Mouse (Mus musculus): ENCODE data around the gene Nucb1. TPM values are rescaled to one million over a fixed set of nuclear protein-coding genes. Genes with fewer than 3 reads are reported as not detected.

Gene Nucb1
- polyA plus RNA-seq, 1 experiment from 2014 or later: 110 TPM

- Histone ChIP-seq H3K27ac (0 out of 2 replicates have a peak overlapping the region, but pooled peaks have one; percentile 1), H3K36me3 (0 out of 2 replicates have a peak, but pooled peaks cover 7% of the 10 kb centered on the region), H3K9ac (peak overlapping the region; percentile 26), H3K4me3 (replicated peaks) (peak overlapping the region; percentile 10), H3K4me1 (replicated peaks) (peaks cover 29% of the 10 kb centered on the region), H3K4me2 (peak overlapping the region; percentile 51), H3K9me3 (replicated peaks) (no peaks in the 10 kb centered on the region), H3K27me3 (no peaks in the 10 kb centered on the region)
- DNase-seq: no peak
- WGBS (ENCODE audit: insufficient replicate concordance): 18% methylated on average over 11 of the region's 11 CpGs
- ATAC-seq (ENCODE audit: low read depth): peak; percentile 55
These were observed 62.7 kb downstream of the Nucb1 start for GRCm38 (mm10) chr7:45447325-45447990.

GRCm38 (mm10) chr7:45446589-45446988, 63.6 kb downstream of the Nucb1 start:
- DNase-seq: no peak
- Histone ChIP-seq H3K4me3 (replicated peaks) (no peak overlapping the region), H3K27ac (no peak overlapping the region), H3K9ac (no peak overlapping the region), H3K4me2 (no peak overlapping the region), H3K4me1 (replicated peaks) (peaks cover 21% of the 10 kb centered on the region), H3K27me3 (no peaks in the 10 kb centered on the region), H3K9me3 (replicated peaks) (no peaks in the 10 kb centered on the region), H3K36me3 (0 out of 2 replicates have a peak, but pooled peaks cover 7% of the 10 kb centered on the region)
- no peak for ATAC-seq (ENCODE audit: low read depth)

- no peak for ATAC-seq (ENCODE audit: low read depth)
- 47% methylated on average over 22 of the region's 22 CpGs for WGBS (ENCODE audit: insufficient replicate concordance)
- Histone ChIP-seq H3K27ac (no peak overlapping the region), H3K4me3 (replicated peaks) (no peak overlapping the region), H3K4me2 (no peak overlapping the region), H3K36me3 (0 out of 2 replicates have a peak, but pooled peaks cover 10% of the 10 kb centered on the region), H3K4me1 (replicated peaks) (peaks cover 13% of the 10 kb centered on the region), H3K9me3 (replicated peaks) (no peaks in the 10 kb centered on the region), H3K27me3 (no peaks in the 10 kb centered on the region), H3K9ac (no peak overlapping the region)
- no peak for DNase-seq
These were observed 66.4 kb downstream of the Nucb1 start for GRCm38 (mm10) chr7:45443526-45444420.

Small RNA genes lying within 50 kb of the gene (microRNA-seq; reads per million reads assigned to microRNA genes)
- not detected for gene Gm22133

Other genes with a start within 250 kb of the Nucb1 start
- not detected in 2 replicates for gene Slc6a21, start 232.9 kb downstream of the Nucb1 start, polyA plus RNA-seq (2015; fragmentation: Nextera tagmentation; extraction: Ambion mirVana)
- gene Trpm4, start 176.6 kb downstream of the Nucb1 start, polyA plus RNA-seq (2015; fragmentation: Nextera tagmentation; extraction: Ambion mirVana): 0.85 and 1.3 TPM in 2 replicates
- gene Hrc, start 175.1 kb downstream of the Nucb1 start, polyA plus RNA-seq (2015; fragmentation: Nextera tagmentation; extraction: Ambion mirVana): 0.12 and 0.15 TPM in 2 replicates
- gene Ppfia3, start 143.4 kb downstream of the Nucb1 start, polyA plus RNA-seq (2015; fragmentation: Nextera tagmentation; extraction: Ambion mirVana): 0.24 and 0.25 TPM in 2 replicates
- gene Lin7b, start 139.8 kb downstream of the Nucb1 start, polyA plus RNA-seq (2015; fragmentation: Nextera tagmentation; extraction: Ambion mirVana): not detected in 2 replicates
- 108 and 129 TPM in 2 replicates for gene Snrnp70, start 114.7 kb downstream of the Nucb1 start, polyA plus RNA-seq (2015; fragmentation: Nextera tagmentation; extraction: Ambion mirVana)
- not detected in 2 replicates for gene Kcna7, start 104.8 kb downstream of the Nucb1 start, polyA plus RNA-seq (2015; fragmentation: Nextera tagmentation; extraction: Ambion mirVana)
- gene Ntf5, start 96.7 kb downstream of the Nucb1 start, polyA plus RNA-seq (2015; fragmentation: Nextera tagmentation; extraction: Ambion mirVana): 0.35 and 0.37 TPM in 2 replicates
- not detected in 2 replicates for gene Lhb, start 89.6 kb downstream of the Nucb1 start, polyA plus RNA-seq (2015; fragmentation: Nextera tagmentation; extraction: Ambion mirVana)
- gene Gys1, start 75.6 kb downstream of the Nucb1 start, polyA plus RNA-seq (2015; fragmentation: Nextera tagmentation; extraction: Ambion mirVana): 4.1 and 5.1 TPM in 2 replicates
- 111 and 119 TPM in 2 replicates for gene Ruvbl2, start 72.3 kb downstream of the Nucb1 start, polyA plus RNA-seq (2015; fragmentation: Nextera tagmentation; extraction: Ambion mirVana)
- gene Ftl1, start 50.5 kb downstream of the Nucb1 start, polyA plus RNA-seq (2015; fragmentation: Nextera tagmentation; extraction: Ambion mirVana): 7,621 and 8,262 TPM in 2 replicates
- 104 and 106 TPM in 2 replicates for gene Bax, start 43.5 kb downstream of the Nucb1 start, polyA plus RNA-seq (2015; fragmentation: Nextera tagmentation; extraction: Ambion mirVana)
- gene Tulp2, start 28.5 kb downstream of the Nucb1 start, polyA plus RNA-seq (2015; fragmentation: Nextera tagmentation; extraction: Ambion mirVana): 0.80 and 0.87 TPM in 2 replicates
- gene Gm45808, start 23.6 kb downstream of the Nucb1 start, polyA plus RNA-seq (2015; fragmentation: Nextera tagmentation; extraction: Ambion mirVana): not detected in 2 replicates
- gene Dhdh, start 21.6 kb downstream of the Nucb1 start, polyA plus RNA-seq (2015; fragmentation: Nextera tagmentation; extraction: Ambion mirVana): 2.0 and 2.2 TPM in 2 replicates
- 180 and 197 TPM in 2 replicates for gene Ppp1r15a, start 15.9 kb upstream of the Nucb1 start, polyA plus RNA-seq (2015; fragmentation: Nextera tagmentation; extraction: Ambion mirVana)
- gene Plekha4, start 15.9 kb upstream of the Nucb1 start, polyA plus RNA-seq (2015; fragmentation: Nextera tagmentation; extraction: Ambion mirVana): 0.43 and 0.52 TPM in 2 replicates
- gene Hsd17b14, start 44.5 kb upstream of the Nucb1 start, polyA plus RNA-seq (2015; fragmentation: Nextera tagmentation; extraction: Ambion mirVana): 1.3 and 1.9 TPM in 2 replicates
- gene Bcat2, start 59.7 kb upstream of the Nucb1 start, polyA plus RNA-seq (2015; fragmentation: Nextera tagmentation; extraction: Ambion mirVana): 44.1 and 45.4 TPM in 2 replicates
- gene Fgf21, start 105.1 kb upstream of the Nucb1 start, polyA plus RNA-seq (2015; fragmentation: Nextera tagmentation; extraction: Ambion mirVana): not detected in 2 replicates
- gene Fut1, start 106.9 kb upstream of the Nucb1 start, polyA plus RNA-seq (2015; fragmentation: Nextera tagmentation; extraction: Ambion mirVana): not detected in 2 replicates
- 0.10 TPM in 1 of 2 replicates, not detected in the other for gene Izumo1, start 111.4 kb upstream of the Nucb1 start, polyA plus RNA-seq (2015; fragmentation: Nextera tagmentation; extraction: Ambion mirVana)
- gene Rasip1, start 117.1 kb upstream of the Nucb1 start, polyA plus RNA-seq (2015; fragmentation: Nextera tagmentation; extraction: Ambion mirVana): 2.4 and 2.5 TPM in 2 replicates
- 0.46 and 0.51 TPM in 2 replicates for gene Mamstr, start 129.6 kb upstream of the Nucb1 start, polyA plus RNA-seq (2015; fragmentation: Nextera tagmentation; extraction: Ambion mirVana)
- gene Fut2, start 156.0 kb upstream of the Nucb1 start, polyA plus RNA-seq (2015; fragmentation: Nextera tagmentation; extraction: Ambion mirVana): 0.05 and 0.06 TPM in 2 replicates
- gene Ntn5, start 173.6 kb upstream of the Nucb1 start, polyA plus RNA-seq (2015; fragmentation: Nextera tagmentation; extraction: Ambion mirVana): not detected in 2 replicates
- 0.07 TPM in 1 of 2 replicates, not detected in the other for gene Sec1, start 184.0 kb upstream of the Nucb1 start, polyA plus RNA-seq (2015; fragmentation: Nextera tagmentation; extraction: Ambion mirVana)
- 0.34 and 0.44 TPM in 2 replicates for gene Car11, start 189.4 kb upstream of the Nucb1 start, polyA plus RNA-seq (2015; fragmentation: Nextera tagmentation; extraction: Ambion mirVana)
- 0.43 and 0.64 TPM in 2 replicates for gene Dbp, start 194.7 kb upstream of the Nucb1 start, polyA plus RNA-seq (2015; fragmentation: Nextera tagmentation; extraction: Ambion mirVana)
- 761 and 840 TPM in 2 replicates for gene Rpl18, start 205.1 kb upstream of the Nucb1 start, polyA plus RNA-seq (2015; fragmentation: Nextera tagmentation; extraction: Ambion mirVana)
- 11.4 and 11.7 TPM in 2 replicates for gene Sphk2, start 207.6 kb upstream of the Nucb1 start, polyA plus RNA-seq (2015; fragmentation: Nextera tagmentation; extraction: Ambion mirVana)
- gene Fam83e, start 210.8 kb upstream of the Nucb1 start, polyA plus RNA-seq (2015; fragmentation: Nextera tagmentation; extraction: Ambion mirVana): 0.37 and 0.47 TPM in 2 replicates
- not detected in 2 replicates for gene Spaca4, start 215.4 kb upstream of the Nucb1 start, polyA plus RNA-seq (2015; fragmentation: Nextera tagmentation; extraction: Ambion mirVana)